Mouse (Mus musculus): ENCODE results near the gene Hoxa5. TPM values are rescaled to one million over a fixed set of nuclear protein-coding genes. Genes with fewer than 3 reads are reported as not detected.

Gene Hoxa5
- polyA plus RNA-seq, 1 experiment = 1.6 TPM

GRCm38 (mm10) chr6:52190410-52190809 lies 14.0 kb downstream of the Hoxa5 start:
- Histone ChIP-seq H3ac (ENCODE audit: control insufficient read depth, insufficient read length) (no peak overlapping the region), H3K4me3 (no peak overlapping the region), H3K36me3 (ENCODE audit: control insufficient read depth, insufficient read depth) (no peaks in the 10 kb centered on the region), H3K27me3 (ENCODE audit: control insufficient read depth, insufficient read depth, insufficient read length) (no peaks in the 10 kb centered on the region), H3K79me2 (ENCODE audit: control insufficient read depth, insufficient read depth) (peaks cover 4% of the 10 kb centered on the region), H3K4me2 (ENCODE audit: low read depth) (peak overlapping the region; percentile 12)
- no peak for TF ChIP-seq REST (IDR thresholded peaks at IDR 0.05; ENCODE audit: insufficient read depth, insufficient read length)
- TF ChIP-seq TCF12 (IDR thresholded peaks at IDR 0.05; ENCODE audit: insufficient read depth, poor library complexity, severe bottlenecking) = no peak
- TF ChIP-seq SRF (IDR thresholded peaks at IDR 0.05; ENCODE audit: control insufficient read depth, insufficient read length, low read depth) = no peak
- no peak for TF ChIP-seq MAX (IDR thresholded peaks at IDR 0.05; ENCODE audit: low read depth)
- no peak for TF ChIP-seq USF1 (IDR thresholded peaks at IDR 0.05; ENCODE audit: low read depth)
- no peak for TF ChIP-seq MYOD1 (IDR thresholded peaks at IDR 0.05; ENCODE audit: control insufficient read depth in 1 of 3, insufficient read length in 2 of 3, low read depth in 2 of 3)
- TF ChIP-seq TCF3 (IDR thresholded peaks at IDR 0.05; ENCODE audit: insufficient read length, low read depth) = no peak
- TF ChIP-seq POLR2AphosphoS2 (IDR thresholded peaks at IDR 0.05; ENCODE audit: insufficient read length, low read depth) = no peak
- TF ChIP-seq POLR2A (IDR thresholded peaks at IDR 0.05; ENCODE audit: insufficient read length, low read depth) = no peak
- no peak for TF ChIP-seq CEBPB (IDR thresholded peaks at IDR 0.05; ENCODE audit: insufficient read depth, poor library complexity, severe bottlenecking)
- TF ChIP-seq MYOG (IDR thresholded peaks at IDR 0.05; ENCODE audit: control insufficient read depth in 1 of 3, insufficient read depth in 1 of 3, insufficient read length in 2 of 3, low read depth in 2 of 3) = no peak
- no peak for TF ChIP-seq E2F4 (IDR thresholded peaks at IDR 0.05; ENCODE audit: insufficient read depth)

- Histone ChIP-seq H3K4me2 (ENCODE audit: low read depth) (no peak overlapping the region), H3ac (ENCODE audit: control insufficient read depth, insufficient read length) (no peak overlapping the region), H3K79me2 (ENCODE audit: control insufficient read depth, insufficient read depth) (peaks cover 4% of the 10 kb centered on the region), H3K4me3 (no peak overlapping the region), H3K36me3 (ENCODE audit: control insufficient read depth, insufficient read depth) (no peaks in the 10 kb centered on the region), H3K27me3 (ENCODE audit: control insufficient read depth, insufficient read depth, insufficient read length) (no peaks in the 10 kb centered on the region)
- TF ChIP-seq MAX (IDR thresholded peaks at IDR 0.05; ENCODE audit: low read depth) (no peak), MYOG (IDR thresholded peaks at IDR 0.05; ENCODE audit: control insufficient read depth in 1 of 3, insufficient read depth in 1 of 3, insufficient read length in 2 of 3, low read depth in 2 of 3) (no peak), E2F4 (IDR thresholded peaks at IDR 0.05; ENCODE audit: insufficient read depth) (no peak), MYOD1 (IDR thresholded peaks at IDR 0.05; ENCODE audit: control insufficient read depth in 1 of 3, insufficient read length in 2 of 3, low read depth in 2 of 3) (no peak), SRF (IDR thresholded peaks at IDR 0.05; ENCODE audit: control insufficient read depth, insufficient read length, low read depth) (no peak), USF1 (IDR thresholded peaks at IDR 0.05; ENCODE audit: low read depth) (no peak), CEBPB (IDR thresholded peaks at IDR 0.05; ENCODE audit: insufficient read depth, poor library complexity, severe bottlenecking) (no peak), TCF12 (IDR thresholded peaks at IDR 0.05; ENCODE audit: insufficient read depth, poor library complexity, severe bottlenecking) (no peak), POLR2AphosphoS2 (IDR thresholded peaks at IDR 0.05; ENCODE audit: insufficient read length, low read depth) (no peak), TCF3 (IDR thresholded peaks at IDR 0.05; ENCODE audit: insufficient read length, low read depth) (no peak), POLR2A (IDR thresholded peaks at IDR 0.05; ENCODE audit: insufficient read length, low read depth) (no peak), REST (IDR thresholded peaks at IDR 0.05; ENCODE audit: insufficient read depth, insufficient read length) (no peak)
Observed at GRCm38 (mm10) chr6:52189909-52190308, 14.5 kb downstream of the Hoxa5 start.

- H3K4me3 ChIP-seq = no peak overlapping the region
- H3K79me2 ChIP-seq (ENCODE audit: control insufficient read depth, insufficient read depth) = peaks cover 4% of the 10 kb centered on the region
- H3ac ChIP-seq (ENCODE audit: control insufficient read depth, insufficient read length) = no peak overlapping the region
- no peaks in the 10 kb centered on the region for H3K27me3 ChIP-seq (ENCODE audit: control insufficient read depth, insufficient read depth, insufficient read length)
- no peak overlapping the region for H3K4me2 ChIP-seq (ENCODE audit: low read depth)
- no peaks in the 10 kb centered on the region for H3K36me3 ChIP-seq (ENCODE audit: control insufficient read depth, insufficient read depth)
- peak; percentile 37 to 80 (median 59) for TF ChIP-seq MYOG (IDR thresholded peaks at IDR 0.05; ENCODE audit: control insufficient read depth in 1 of 3, insufficient read depth in 1 of 3, insufficient read length in 2 of 3, low read depth in 2 of 3)
- TF ChIP-seq MYOD1 (IDR thresholded peaks at IDR 0.05; ENCODE audit: control insufficient read depth in 1 of 3, insufficient read length in 2 of 3, low read depth in 2 of 3) = peak in 2 of 3 experiments; percentile 55 to 70
- TF ChIP-seq MAX (IDR thresholded peaks at IDR 0.05; ENCODE audit: low read depth) = no peak
- TF ChIP-seq POLR2AphosphoS2 (IDR thresholded peaks at IDR 0.05; ENCODE audit: insufficient read length, low read depth) = no peak
- no peak for TF ChIP-seq E2F4 (IDR thresholded peaks at IDR 0.05; ENCODE audit: insufficient read depth)
Observed at GRCm38 (mm10) chr6:52189172-52189591, 15.2 kb downstream of the Hoxa5 start.

- Histone ChIP-seq H3K4me3 (no peak overlapping the region), H3K79me2 (ENCODE audit: control insufficient read depth, insufficient read depth) (no peaks in the 10 kb centered on the region), H3ac (ENCODE audit: control insufficient read depth, insufficient read length) (no peak overlapping the region), H3K36me3 (ENCODE audit: control insufficient read depth, insufficient read depth) (no peaks in the 10 kb centered on the region), H3K27me3 (ENCODE audit: control insufficient read depth, insufficient read depth, insufficient read length) (no peaks in the 10 kb centered on the region), H3K4me2 (ENCODE audit: low read depth) (no peak overlapping the region)
- TF ChIP-seq MYOG (IDR thresholded peaks at IDR 0.05; ENCODE audit: control insufficient read depth in 1 of 3, insufficient read depth in 1 of 3, insufficient read length in 2 of 3, low read depth in 2 of 3) (no peak), MYOD1 (IDR thresholded peaks at IDR 0.05; ENCODE audit: control insufficient read depth in 1 of 3, insufficient read length in 2 of 3, low read depth in 2 of 3) (peak in 2 of 3 experiments; percentile 21 to 64)
Observed at GRCm38 (mm10) chr6:52186500-52186899, 17.9 kb downstream of the Hoxa5 start.

DNA sequence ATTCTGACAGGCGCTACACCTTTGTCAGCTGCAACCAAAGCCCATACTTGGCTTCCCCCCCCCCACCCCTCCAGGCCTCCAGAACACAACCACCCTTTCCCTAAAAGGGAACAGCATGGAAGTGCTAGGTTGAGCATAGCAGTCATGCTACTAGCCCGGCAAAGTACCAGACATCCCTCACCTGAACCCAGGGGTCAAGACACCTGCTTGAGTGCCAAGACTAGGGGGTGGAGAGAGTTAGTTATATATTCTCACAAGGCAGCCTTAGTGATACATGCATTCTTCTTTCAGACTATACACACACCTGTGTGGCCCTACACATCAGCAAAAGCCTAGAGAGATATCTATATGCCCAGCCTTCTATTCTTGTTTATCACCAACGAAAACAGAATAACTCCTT lies 18.6 kb downstream of the Hoxa5 start:
- Histone ChIP-seq H3K27me3 (ENCODE audit: control insufficient read depth, insufficient read depth, insufficient read length) (no peaks in the 10 kb centered on the region), H3K79me2 (ENCODE audit: control insufficient read depth, insufficient read depth) (no peaks in the 10 kb centered on the region), H3ac (ENCODE audit: control insufficient read depth, insufficient read length) (no peak overlapping the region), H3K4me2 (ENCODE audit: low read depth) (no peak overlapping the region), H3K4me3 (no peak overlapping the region), H3K36me3 (ENCODE audit: control insufficient read depth, insufficient read depth) (no peaks in the 10 kb centered on the region)
- TF ChIP-seq USF1 (IDR thresholded peaks at IDR 0.05; ENCODE audit: low read depth) (no peak), POLR2A (IDR thresholded peaks at IDR 0.05; ENCODE audit: insufficient read length, low read depth) (no peak)
